Mouse (Mus musculus) A20 (cell line): ENCODE data around the gene Kcnj3.

ENCODE experiments used
- DNase-seq: peaks from one replicate; pipeline ENCODE4 v3.0.0-alpha.2; 2011; ENCODE audit warnings: low read depth, low spot score

The Kcnj3 gene

DNA sequence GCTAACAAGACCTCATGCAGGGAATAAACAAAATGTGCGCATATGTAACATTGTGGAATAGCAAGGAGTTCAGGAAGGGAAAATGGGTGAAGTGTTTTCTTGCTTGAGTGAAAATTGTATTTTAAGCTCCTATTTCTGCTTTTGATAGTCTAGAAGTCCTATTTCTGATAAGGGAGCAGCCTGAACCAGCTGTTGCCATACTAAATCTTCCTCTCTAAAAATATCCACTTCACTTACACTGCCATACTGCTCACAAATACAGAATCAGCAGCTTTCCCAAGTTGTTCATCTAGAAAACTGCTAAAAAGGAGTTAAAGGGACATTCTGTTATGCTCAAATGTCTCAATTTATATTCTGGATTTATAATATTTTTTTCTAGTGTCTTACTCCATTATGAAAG, 69.9 kb downstream of the Kcnj3 start:
- no peak for DNase-seq

DNA sequence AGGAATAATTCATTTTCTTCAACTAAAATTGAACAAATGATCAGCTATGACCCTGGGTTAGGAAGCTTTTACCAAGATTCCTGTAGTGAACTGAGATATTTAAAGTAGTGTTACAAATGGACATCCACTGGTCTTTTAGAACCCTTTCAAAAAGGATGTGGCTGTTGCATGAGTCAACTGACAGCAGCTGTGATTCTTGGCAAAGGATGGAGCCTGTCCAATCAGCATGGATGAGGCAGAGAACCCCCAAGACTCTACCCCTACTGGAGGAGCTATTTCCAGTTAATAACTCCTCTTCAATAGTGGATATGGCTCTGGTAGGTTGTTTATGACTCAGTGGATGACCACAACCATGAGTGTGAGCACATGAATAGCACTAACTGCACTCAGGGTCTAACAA, 81.5 kb downstream of the Kcnj3 start:
- DNase-seq, result no peak

DNA sequence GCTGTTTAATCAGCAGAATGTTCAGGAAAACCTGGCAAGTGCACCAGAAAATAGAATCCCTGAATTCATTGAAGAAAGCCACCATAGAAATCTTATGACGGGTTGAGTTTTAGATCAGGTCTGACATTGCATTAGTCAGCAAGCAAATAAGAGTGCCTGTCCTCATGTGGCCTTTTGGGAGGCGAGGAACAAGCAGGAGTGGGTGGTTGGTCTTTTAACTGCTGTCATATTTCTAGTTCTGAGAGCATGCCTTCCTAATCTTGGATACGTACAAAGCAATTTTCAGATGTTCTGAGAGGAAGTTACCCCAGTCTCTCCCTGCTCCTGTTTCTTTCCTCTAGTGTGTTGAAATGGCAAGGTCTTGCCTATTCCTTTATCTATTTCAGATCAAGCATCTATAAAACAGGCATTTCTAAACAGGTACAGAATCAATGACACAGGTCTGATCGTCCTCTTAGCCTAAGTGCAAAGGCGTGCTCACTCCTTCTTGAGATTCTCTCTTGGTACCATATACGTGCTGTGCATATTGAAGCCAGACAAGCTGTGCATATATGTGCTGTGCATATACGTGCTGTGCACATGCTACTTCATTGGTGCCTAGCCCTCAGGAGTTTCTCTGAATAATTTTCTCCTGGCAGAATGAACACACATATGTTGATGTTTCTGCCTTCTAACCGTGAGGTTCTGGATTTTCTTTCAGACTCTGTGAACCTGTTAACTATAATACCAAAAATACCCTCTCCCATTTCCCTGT, 97.1 kb downstream of the Kcnj3 start:
- DNase-seq, result no peak

DNA sequence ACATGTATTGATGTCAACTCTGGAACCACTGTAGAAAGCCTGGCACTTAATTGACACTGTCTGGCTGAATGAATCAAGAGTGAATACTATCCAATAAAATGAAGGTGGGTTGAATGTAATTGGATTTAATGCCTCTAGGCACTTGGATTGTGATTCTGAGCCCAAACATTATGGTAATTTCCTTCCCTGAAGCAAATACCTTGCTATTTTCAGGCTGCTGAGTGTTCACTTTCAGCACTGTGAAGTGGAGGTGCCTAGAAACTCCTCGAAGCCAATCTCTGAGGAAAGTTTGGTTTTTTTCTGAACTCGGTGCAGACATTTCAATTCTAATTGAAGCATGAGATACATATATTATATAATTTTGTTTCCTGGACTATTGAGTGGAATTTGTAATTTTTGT, 99.2 kb downstream of the Kcnj3 start:
- DNase-seq, result no peak

DNA sequence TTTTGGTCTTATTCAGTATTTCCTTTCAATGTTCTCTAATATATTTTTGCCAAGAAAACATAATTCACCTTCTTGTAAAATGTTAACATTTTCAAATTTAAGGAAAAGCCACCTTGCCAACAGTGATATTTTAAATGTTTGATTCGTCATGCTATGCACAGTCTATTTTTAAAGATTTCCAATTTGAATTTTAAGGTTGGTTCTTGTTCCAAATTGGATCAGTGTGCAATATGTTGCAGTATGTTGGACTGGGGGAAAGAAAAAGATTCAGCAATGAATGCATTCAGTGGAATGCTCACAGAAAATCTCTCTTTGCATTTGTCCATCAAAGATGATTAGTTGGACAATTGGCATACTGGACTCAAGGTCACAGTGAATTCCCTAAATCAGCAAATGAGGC, 99.7 kb downstream of the Kcnj3 start:
- no peak for DNase-seq

DNA sequence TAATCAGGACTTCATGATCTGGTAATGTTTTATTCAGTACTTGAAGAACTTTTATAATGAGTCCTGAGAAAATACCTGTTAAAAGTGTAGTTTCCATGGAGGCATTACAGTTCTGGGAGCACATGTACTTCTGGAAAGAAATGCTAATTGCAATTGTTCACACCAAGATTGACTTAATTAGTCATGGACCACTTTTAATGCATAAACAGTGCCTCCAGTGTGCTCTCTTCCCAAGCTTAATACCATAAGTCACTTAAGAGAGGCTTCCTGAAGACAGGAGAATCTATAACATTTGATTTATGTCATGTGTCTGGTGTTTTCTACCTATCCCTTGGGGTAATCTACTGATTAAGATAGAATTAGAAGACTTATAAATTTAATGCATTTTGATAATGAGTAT, 111.8 kb downstream of the Kcnj3 start:
- DNase-seq, result no peak

DNA sequence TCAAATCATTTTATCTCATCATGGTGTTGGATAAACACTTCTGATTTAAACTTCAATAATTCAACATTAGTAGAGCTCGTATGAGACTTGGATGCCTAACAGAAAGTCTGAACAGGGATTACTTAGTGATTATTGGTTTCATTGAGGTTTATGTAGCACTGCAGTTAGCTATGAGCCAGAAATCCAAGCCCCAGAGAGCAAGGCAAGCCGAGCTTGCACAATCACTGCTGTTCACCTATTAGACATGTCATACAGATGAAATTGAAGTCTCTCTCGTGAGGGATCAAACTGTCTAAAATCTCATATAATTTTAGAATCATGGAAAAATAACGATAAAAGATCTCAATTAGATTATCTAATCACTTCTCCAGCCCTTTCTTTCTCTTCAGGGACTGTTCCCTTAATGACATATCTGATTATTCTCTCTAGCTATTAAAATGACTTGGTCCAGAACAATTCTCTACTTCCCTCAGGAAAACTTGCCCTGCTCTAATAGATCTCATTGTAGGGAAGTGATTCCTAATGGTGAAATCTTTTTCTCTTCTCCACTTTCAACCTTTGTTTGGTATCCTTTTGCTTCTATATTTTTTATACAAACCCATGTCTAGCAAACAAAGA, 122.7 kb downstream of the Kcnj3 start:
- DNase-seq, result no peak

DNA sequence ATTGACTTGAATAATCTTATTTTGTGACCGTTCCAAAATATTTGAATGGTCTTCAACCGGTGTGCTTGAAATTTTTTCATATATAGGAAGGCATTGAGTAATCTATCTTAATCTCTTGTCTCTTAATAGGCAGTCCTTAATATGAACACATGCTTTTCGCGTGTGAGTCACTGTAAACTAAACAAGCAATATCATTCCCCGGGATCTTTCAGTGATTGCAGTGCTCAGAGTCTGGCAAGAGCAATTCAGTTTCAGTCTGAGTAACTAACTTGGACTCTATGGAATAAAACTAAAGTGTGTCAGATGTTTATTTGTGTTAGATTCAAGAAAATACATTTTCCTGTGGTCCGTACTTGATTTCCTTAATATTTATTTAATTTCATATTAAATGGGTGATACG, 133.5 kb downstream of the Kcnj3 start:
- DNase-seq, result no peak

DNA sequence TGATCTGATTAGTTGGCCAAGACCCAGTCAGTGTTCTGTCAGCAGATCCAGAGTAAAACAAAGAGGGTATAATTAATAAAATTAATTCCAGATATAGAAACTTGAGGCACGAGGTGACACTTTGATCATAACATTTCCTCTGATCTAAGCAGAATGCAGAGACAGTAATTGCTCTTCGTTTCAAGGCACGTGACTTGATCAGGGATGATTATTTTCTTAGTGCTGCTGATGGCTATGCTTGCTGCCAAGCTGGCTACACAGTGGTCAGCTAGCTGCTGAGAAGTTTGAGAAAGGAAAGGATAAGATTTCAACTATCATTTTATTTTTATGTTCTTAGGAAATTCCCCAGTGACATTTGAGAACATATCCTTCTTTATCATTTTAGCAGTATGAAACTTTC, 135.7 kb downstream of the Kcnj3 start:
- no peak for DNase-seq

DNA sequence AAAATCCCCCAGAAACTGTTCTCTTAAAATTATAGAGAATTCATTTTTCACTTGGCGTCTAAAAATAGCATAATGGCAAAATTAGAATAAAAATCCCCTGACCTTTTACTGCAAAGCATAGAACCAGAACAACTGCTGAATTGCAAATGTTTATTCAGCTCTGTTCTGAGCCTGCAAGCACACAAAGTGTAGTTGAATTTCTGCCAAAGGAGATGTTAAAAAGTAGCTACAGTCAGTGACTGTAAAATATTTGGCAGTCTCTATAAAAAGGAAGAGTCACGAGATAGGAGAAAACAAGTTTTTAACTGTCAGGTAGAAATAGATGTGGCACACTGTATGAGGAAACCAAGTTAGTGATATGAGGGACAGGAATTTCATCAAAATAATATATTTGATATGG, 144.5 kb downstream of the Kcnj3 start:
- no peak for DNase-seq

DNA sequence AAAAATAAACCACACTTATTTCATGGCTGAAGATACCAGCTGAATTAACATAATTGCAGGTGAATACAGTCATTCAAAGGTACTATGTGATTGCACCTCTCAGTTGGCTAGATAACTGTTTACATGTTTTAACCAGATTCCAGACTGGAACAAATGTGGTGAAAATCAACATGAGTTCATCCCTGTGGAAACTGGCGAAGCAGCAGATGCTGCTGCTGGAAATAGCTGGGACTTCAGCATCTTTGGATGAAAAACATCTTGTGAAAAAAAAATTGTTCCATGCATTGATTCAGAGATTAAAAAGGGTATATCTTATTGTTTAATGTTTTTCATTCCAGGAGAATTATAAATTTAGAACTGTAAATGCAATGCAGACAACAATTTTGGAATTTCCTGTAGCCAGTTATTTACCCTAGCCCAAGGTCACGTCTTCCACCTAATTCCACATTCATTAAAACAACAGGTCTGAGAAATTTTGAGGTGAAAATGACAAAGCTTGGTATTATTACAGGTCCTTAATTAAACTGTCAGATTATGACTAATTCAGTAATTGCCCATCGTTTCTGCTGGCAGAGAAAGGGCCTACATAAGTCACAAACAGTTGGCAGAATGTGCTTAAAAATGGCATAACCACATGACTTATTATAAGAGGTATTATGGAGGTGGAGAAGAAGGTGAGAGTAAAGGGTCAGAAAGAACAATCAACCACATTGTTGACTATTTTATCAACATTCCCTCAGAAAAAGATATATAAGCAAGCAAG, 155.6 kb downstream of the Kcnj3 start:
- no peak for DNase-seq
